In genomic region chr11:70625473-70625872, GRCm38 (mm10) we compare ENCODE assay signal across 9 mouse cellular contexts. TPM values are rescaled to one million over a fixed set of nuclear protein-coding genes. Genes with fewer than 3 reads are reported as not detected.
A peak's percentile ranks its signal among the peaks of the same experiment; 100 is the strongest.
DNase-seq lines count a peak whose midpoint lies in the region; TF ChIP-seq lines count a peak whose summit lies in the region.
"Had no signal": no experiment of that assay in that cellular context is flagged by ENCODE, and none has a peak within 500 bp of the region (broad histone marks: within the 10 kb centered on the region; RNA-seq: fewer than 3 reads in every experiment).

No protein-coding gene starts in this region.

- no peak overlapping the region for H3K4me3 ChIP-seq in gastrocnemius, adult 2 months

- H3K27ac ChIP-seq in gastrocnemius, adult 2 months, result no peak overlapping the region

- intact Hi-C loops in gastrocnemius, adult 2 months (cut with DNase I), result no loop called here

- DNase-seq in gastrocnemius, adult 2 months, result peak; percentile 65
- DNase-seq in gastrocnemius, postnatal 25 days, result no peak
- DNase-seq in right cerebral cortex, postnatal 14 days, result peak; percentile 59
- DNase-seq in right cerebral cortex, postnatal 10 days (ENCODE audit: low spot score in 2 of 2), result no peak
- peak; percentile 77 for DNase-seq in embryo, embryonic 10.5 days (ENCODE audit: low spot score)
- DNase-seq in lung, postnatal 14 days, result peak; percentile 61
- no peak for DNase-seq in adipocyte (ENCODE audit: low spot score)
- DNase-seq in ovary, adult 18-20 months (ENCODE audit: low spot score), result no peak

- TF ChIP-seq CTCF in gastrocnemius, adult 2 months (IDR thresholded peaks at IDR 0.05), result peak; percentile 75

RNA-seq across cellular contexts. Expression of gene Chrne, which starts 6.5 kb away (rescaled TPM):
- total RNA-seq in gastrocnemius, adult 2 months (2021), result 10 to 100 TPM; 11.0 to 18.4 TPM
- 10 to 100 TPM; 22.6 to 24.7 TPM for total RNA-seq in gastrocnemius, postnatal 25 days (2021)
- total RNA-seq: layer of hippocampus, adult 18-20 months had no signal

RNA-seq across cellular contexts. Expression of gene 4930544D05Rik, which starts 9.8 kb away (rescaled TPM):
- total RNA-seq in gastrocnemius, adult 2 months (2021), result not detected
- not detected for total RNA-seq in gastrocnemius, postnatal 25 days (2021)

RNA-seq across cellular contexts. Expression of gene Gp1ba, which starts 13.4 kb away (rescaled TPM):
- total RNA-seq in gastrocnemius, adult 2 months (2021), result not detected
- not detected for total RNA-seq in gastrocnemius, postnatal 25 days (2021)
- total RNA-seq: layer of hippocampus, adult 18-20 months had no signal

RNA-seq across cellular contexts. Expression of gene Rnf167, which starts 21.6 kb away (rescaled TPM):
- 10 to 100 TPM; 35.0 to 38.4 TPM for total RNA-seq in gastrocnemius, adult 2 months (2021)
- 10 to 100 TPM; 29.5 to 32.6 TPM for total RNA-seq in gastrocnemius, postnatal 25 days (2021)

RNA-seq across cellular contexts. Expression of gene Slc25a11, which starts 21.8 kb away (rescaled TPM):
- 100 to 1,000 TPM; 264 to 408 TPM for total RNA-seq in gastrocnemius, adult 2 months (2021)
- 100 to 1,000 TPM; 307 to 310 TPM for total RNA-seq in gastrocnemius, postnatal 25 days (2021)

Comparison
In these comparisons a context has a peak if more than half of its experiments do, and no peak if none do; other contexts are left out.
1. DNase-seq: peak in gastrocnemius, adult 2 months (single experiment), right cerebral cortex, postnatal 14 days (single experiment), embryo, embryonic 10.5 days (single experiment) and lung, postnatal 14 days (single experiment); none in gastrocnemius, postnatal 25 days (single experiment), right cerebral cortex, postnatal 10 days (0 of 2), adipocyte (single experiment) and ovary, adult 18-20 months (single experiment).